Mouse (Mus musculus): Measurements from ENCODE around the gene Pitpnm2.

DNA sequence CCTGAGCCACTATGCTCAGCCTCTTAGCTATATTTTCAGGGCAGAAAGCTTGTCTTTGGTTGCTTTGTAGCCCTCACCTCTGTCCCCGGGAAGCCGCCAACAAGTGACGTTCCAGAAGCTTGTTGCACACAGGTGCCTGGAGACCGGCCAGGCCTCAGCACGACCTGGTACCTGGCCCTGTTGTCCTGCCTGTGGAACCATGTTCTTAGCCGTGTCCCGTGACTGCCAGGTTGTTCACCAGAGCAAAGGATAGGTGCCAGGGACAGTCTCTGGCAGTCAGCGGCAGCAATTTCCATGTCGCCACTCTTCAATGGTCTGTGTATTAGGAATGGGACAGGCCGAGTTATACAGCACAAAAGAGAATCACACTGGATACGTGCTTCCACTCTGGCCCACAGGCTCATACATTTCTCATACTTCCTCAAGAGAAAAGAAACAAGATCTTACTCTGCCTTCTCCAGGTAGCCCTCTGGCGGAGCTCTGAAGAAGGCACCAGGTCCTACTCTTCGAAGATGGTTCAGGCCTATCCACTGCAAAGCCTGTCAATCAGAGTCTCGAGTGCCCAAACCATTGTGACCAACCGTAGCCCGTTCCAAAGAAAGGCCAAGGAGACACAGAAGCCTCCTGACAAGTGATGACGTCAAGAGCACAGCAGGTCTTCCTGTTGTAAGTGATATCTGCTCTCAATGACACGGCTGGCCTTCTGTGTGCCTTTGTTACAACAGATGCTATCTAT lies 39.1 kb downstream of the Pitpnm2 start:
- TF ChIP-seq POLR2A (IDR thresholded peaks at IDR 0.05; ENCODE audit: extremely low read depth, insufficient read depth, low read length) (no peak), CTCF (IDR thresholded peaks at IDR 0.05; ENCODE audit: extremely low read depth, insufficient read depth, low read length) (no peak)

Measured in cortical plate, adult 2 months (tissue).